Mouse (Mus musculus): ENCODE data around the gene Nisch.

Nisch gene

GRCm38 (mm10) chr14:31160196-31161150 is 56.3 kb downstream of the Nisch start:
- peak; percentile 94 for DNase-seq

- no peak for DNase-seq
Measured at GRCm38 (mm10) chr14:31145694-31146093, 71.1 kb downstream of the Nisch start.

DNA sequence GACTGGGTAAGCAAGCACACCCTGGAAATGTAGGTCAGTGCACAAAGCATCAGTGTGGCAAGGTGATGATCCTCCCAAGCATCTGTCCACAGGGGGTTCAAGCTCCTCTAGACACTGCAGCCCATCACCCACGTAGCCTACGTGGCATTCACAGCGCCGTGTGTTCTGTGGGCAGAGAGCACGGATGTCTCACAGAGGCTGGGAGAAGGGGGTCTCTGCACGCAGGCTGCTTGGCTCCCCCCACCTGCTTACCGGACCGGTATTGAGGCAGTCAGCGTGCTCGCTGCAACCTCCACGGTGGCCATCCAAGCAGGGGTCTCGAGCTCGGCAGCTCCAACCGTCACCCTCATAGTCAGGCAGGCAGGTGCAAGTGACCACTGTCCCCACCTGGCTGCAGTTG is 75.7 kb downstream of the Nisch start:
- DNase-seq = peak; percentile 90

DNA sequence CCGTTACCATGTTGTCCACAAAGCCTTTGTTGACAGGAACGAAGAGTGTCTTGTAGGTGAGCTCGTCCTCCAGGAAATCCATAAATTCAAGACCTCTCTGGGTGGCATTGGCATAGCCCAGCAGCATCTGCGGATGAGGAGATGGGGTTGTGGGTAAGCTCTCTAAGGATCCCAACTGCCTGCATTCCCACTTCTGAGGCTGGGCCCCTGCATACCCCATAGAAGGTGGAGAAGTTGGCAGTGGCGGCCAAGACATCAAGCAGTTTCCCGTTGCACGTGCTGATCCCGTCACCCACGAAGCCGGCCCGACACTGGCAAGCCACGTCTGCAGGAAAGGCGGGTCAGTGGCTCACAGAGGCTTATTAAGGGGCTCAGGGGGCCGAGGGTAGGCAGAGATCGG is 76.6 kb downstream of the Nisch start:
- DNase-seq = peak; percentile 91

DNA sequence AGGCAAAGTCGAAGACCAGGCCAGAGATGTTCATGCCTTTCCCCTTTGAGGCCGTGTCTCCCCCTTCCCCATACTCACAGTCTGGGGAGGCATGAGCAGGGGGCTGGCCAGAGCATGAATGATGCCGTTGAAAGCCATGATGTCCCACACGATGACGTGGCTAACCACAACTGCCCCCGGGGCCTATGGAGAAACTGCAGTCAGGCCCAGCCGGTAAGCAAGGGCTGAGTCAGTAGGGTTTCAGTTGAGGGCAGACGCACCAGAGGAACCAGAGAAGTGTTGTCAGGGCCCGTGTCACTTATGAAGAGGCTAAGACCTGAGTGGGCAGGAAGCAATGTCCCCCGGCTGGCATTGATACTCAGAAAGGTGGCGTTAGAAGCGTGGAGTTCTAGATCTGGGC is 77.1 kb downstream of the Nisch start:
- peak; percentile 90 for DNase-seq

GRCm38 (mm10) chr14:31138897-31139429 is 77.8 kb downstream of the Nisch start:
- DNase-seq = peak; percentile 91

GRCm38 (mm10) chr14:31138219-31138896 is 78.4 kb downstream of the Nisch start:
- DNase-seq = peak; percentile 91

- DNase-seq = peak; percentile 97
Measured at GRCm38 (mm10) chr14:31137791-31138190, 79.0 kb downstream of the Nisch start.

DNA sequence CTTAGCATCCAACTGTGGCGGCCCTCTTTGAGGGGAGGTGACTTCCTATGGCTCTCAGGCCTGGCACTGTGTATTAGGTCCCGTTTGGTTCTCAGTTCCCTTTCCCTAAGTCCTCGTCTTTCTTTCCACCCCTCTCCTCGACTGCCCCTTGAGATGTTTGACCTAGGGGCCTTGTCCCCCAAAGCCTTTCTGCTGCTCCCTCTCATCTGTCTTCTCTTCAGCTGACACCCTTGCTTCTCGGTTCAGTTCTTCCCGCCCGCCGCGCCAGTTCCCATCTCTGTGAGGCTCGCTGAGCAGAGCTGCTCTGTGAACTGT is 79.5 kb downstream of the Nisch start:
- DNase-seq = peak; percentile 92

DNA sequence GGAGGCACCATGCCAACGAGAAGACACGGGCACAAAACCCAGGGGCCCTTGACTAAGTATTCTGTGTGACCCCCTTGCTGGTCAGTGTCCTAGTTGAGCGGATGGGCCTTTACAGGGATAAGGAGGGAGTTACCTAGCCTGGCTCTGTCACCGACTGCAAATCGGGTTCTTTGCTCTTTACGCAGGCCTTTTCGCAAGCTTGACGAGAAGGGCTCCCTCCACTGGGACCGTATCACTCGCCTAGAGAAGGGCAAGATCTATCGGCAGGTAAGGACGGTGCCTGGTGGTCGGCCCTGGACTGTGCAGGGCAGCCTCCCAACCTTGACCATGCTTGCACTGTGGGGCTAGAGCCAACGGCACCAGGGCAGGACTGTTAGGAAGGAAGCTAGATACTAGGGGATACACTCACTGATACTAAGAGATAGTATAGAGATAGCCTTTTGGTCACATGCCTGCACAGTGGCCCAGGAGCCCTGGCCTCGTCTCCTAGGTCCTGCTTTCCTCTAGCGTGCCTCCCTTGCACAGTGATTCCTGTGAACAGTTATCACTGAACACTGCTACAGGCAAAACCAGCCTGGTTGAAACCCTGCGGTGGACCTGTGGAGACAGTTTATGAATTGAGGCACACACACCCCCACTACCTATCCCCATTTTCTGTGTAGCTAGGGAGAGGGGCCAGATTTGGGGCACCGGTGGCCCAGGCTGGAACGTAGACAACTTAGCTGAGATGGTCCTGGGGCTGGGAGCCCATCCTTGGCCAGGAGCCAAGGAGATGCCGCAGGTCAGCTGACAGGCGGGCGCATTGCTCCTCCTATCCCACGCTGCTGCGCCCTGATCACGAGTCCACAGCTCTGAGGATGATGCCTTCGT is 80.1 kb downstream of the Nisch start:
- DNase-seq = peak; percentile 93

- peak; percentile 93 for DNase-seq
Measured at GRCm38 (mm10) chr14:31135495-31136410, 81.0 kb downstream of the Nisch start.

DNA sequence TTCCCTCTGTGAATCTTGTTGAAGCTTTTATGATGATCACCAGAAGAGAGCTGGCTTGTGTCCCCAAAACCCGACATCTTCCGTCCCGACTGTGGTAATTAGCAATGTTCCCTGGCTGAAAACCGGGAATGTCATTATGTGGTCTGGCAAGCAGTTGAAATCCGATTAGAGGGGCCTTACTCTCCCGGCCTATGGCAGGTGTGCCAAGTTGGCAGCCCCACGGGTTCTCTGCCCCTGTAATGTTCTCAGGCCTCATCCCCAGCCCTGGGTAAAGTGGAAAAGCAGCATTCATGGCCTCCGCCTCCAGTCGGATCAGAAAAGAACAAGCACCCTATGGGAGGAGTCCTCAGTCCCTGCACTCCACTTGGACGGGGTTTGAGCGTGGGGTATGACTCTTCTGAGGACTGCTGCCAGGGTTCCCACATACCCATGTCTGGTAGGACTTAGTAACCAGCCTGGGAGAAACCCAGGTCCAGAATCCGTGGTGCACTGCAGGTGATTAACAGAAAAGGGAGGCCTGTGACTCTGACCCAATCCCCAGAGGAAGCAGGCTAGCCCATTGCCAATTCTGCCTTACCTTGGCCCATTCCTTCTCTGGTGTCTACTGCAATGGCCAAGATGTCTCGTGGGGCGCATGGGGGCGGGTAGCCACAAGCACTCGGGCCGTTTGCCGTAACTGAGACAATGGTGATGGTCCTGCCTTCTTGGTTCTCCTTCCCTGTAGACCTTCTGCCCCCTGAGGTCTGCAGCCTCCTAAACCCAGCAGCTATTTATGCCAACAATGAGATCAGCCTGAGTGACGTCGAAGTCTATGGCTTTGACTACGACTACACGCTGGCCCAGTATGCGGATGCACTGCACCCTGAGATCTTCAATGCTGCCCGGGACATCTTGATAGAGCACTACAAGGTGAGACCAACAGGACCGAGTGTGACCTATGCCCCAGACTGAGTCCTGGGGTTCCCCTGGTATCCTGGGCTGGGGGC is 82.4 kb downstream of the Nisch start:
- peak; percentile 94 for DNase-seq

DNA sequence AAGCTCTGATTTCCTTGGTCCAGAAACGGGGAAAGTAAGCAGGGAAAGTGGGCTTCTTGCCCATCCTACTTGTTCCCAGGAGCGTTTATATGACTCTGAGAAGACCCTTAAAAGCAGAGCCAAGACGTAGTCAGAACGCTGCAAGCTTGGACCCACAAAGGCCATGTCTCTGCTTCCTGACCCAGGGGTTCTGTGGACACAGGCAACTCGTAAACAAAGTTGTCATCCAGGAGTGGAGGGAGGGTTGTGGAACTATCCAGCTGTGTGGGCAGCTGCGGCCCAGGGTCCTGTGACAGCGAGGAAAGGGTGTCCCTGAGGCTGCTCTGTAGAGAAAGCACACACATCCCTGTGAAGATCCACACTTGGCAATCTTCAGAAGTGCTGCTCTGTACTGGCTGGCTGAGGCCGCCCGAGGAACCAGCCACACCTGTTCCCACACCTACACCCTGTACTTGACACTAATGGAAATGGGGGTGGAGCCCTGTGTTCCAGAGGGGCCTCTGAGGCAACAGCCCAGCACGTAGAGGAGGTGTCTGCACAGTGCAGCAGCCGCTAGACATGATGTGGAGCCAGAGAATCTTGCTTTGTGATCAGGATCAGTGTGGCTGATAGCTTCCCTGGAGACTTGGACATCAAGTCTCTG is 83.6 kb downstream of the Nisch start:
- peak; percentile 93 for DNase-seq

- DNase-seq = peak; percentile 89
Measured at GRCm38 (mm10) chr14:31132491-31132975, 84.2 kb downstream of the Nisch start.

- DNase-seq = peak; percentile 95
Measured at GRCm38 (mm10) chr14:31132031-31132430, 84.7 kb downstream of the Nisch start.

GRCm38 (mm10) chr14:31131272-31131821 is 85.4 kb downstream of the Nisch start:
- DNase-seq = peak; percentile 94

DNA sequence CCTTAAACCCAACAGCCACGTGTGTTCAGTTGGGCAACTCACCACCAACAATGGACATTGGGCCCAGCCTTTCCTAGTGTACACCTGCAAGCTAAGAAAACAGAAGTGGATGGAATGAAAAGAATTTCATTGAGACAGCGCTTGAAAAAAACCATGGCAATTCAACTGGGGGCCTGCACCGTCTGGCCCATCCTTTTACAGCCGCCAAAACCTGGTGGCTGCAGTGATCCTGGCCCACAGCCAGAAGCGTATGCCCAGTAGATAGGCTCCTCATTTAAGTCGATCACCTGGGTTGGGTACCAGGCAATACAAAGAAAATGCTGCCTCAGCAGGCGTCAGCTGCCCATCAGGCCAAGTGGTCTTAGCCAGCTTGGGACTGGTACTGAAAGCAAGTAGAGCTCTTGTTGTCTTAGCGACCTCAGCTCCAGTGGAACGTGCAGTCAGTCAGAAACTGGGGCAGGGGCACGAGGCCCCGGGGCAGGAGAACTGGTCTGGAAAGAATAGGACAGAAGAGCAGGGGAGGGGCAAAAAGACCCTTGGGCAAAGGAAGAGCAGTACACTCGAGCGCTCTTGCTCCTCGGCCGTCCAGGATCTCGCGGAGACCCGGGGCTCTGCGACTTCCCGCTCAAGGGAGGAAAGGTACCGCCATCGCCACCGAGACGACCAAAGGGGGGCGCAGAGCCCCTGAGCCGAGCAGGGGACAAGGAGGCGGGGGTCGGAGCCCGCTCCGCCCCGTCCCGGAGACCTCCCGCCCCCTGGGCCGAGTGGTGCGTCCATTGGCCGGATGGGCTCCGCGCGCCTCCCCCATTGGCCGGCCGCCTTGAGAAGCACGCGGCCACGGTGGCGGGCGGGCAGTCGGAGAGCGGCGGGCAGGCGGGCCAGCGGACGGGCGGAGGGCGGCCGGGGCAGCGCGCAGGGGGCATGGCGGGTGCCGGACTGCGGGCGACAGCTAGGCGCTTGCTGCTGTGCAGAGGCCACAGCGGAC is 86.2 kb downstream of the Nisch start, which contains the start of gene Nt5dc2:
Gene Nt5dc2 (plus strand): TSS at position 818 of the 985 bp plus-strand sequence.
- DNase-seq = peak; percentile 99
